Mouse (Mus musculus) kidney, postnatal 0 days (tissue): ENCODE results near the gene Ldhd. TPM values are rescaled to one million over a fixed set of nuclear protein-coding genes. Genes with fewer than 3 reads are reported as not detected.

ENCODE experiments used
- ATAC-seq: fragments of 200-750 bp; cut with Nextera tagmentation; replicated peaks from 2 replicates; pipeline ENCODE4 v1.8.0; 2017; ENCODE audit warnings: low read depth, moderate number of reproducible peaks, moderate TSS enrichment, moderate library complexity; ENCODE audit not compliant: low FRiP score
- DNase-seq: peaks from one replicate; pipeline ENCODE4 v3.0.0-alpha.2; 2016; ENCODE audit warnings: low spot score
- H3K27ac ChIP-seq: fragments of 300-500 bp; sonication (generic); 2 replicates; pipeline ENCODE4 v1.5.1; 2014; ENCODE audit warnings: mild to moderate bottlenecking
- H3K27me3 ChIP-seq: fragments of 300-500 bp; sonication (generic); 2 replicates; pipeline ENCODE4 v1.6.1; 2014; ENCODE audit warnings: low read length, mixed read lengths; ENCODE audit not compliant: insufficient read depth
- H3K36me3 ChIP-seq: fragments of 300-500 bp; sonication (generic); 2 replicates; pipeline ENCODE4 v1.6.1; 2014; ENCODE audit warnings: low read length, mixed read lengths; ENCODE audit not compliant: insufficient read depth
- H3K4me1 ChIP-seq: fragments of 300-500 bp; sonication (generic); replicated peaks from 2 replicates; pipeline ENCODE4 v1.6.1; 2014; ENCODE audit warnings: antibody characterized with exemption, low read length, mixed read lengths; ENCODE audit not compliant: insufficient read depth
- H3K4me2 ChIP-seq: fragments of 300-500 bp; sonication (generic); 2 replicates; pipeline ENCODE4 v1.6.1; 2014; ENCODE audit warnings: mild to moderate bottlenecking, low read length, moderate library complexity, mixed read lengths
- H3K4me3 ChIP-seq: fragments of 300-500 bp; sonication (generic); replicated peaks from 2 replicates; pipeline ENCODE4 v1.5.1; 2014; ENCODE audit warnings: low read depth, low read length
- H3K9ac ChIP-seq: fragments of 300-500 bp; sonication (generic); 2 replicates; pipeline ENCODE4 v1.6.1; 2014; ENCODE audit warnings: low read depth, low read length
- H3K9me3 ChIP-seq: fragments of 300-500 bp; sonication (generic); replicated peaks from 2 replicates; pipeline ENCODE4 v1.6.1; 2016; ENCODE audit warnings: low read length, inconsistent platforms, mixed read lengths
- CTCF ChIP-seq: IDR thresholded peaks from 2 replicates; pipeline ENCODE4 v1.5.1; 2016; ENCODE audit warnings: antibody characterized with exemption, low read depth, mild to moderate bottlenecking, moderate library complexity
- WGBS: fragments of 180-500 bp; shearing (Covaris S2); extraction: QIAGEN DNeasy Blood & Tissue Kit; methylation state at CpG from one replicate; pipeline ENCODE4 v1.1.7; 2014; 5-methylcytosine and 5-hydroxymethylcytosine counted together
- polyA plus RNA-seq: library from polyadenylated mRNA; unstranded; fragments of >200 nt; fragmentation: Nextera tagmentation; extraction: Ambion mirVana; gene quantifications from 2 replicates; pipeline ENCODE4 v1.2.1, GENCODE M21; 2015

The Ldhd gene
- polyA plus RNA-seq, 1 experiment from 2014 or later, result 4.5 TPM

DNA sequence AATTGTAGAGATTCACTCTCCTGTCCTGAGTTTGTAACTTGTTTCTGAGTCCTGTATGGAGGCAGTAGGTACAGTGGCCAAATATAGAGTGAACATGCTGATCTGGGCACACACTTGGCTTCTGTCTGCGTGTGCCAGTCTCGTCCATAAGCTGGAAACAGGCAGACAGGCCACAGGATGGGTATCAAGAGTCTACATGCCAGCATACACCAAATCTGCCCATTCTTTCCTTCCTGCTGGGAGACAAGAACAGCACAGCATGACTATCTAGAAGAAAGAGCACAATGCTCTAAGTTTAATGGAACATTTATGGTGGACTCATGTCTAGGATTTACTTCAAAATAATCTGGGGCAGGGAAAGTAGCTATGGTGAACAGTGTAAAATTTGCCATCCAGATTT lies 35.2 kb downstream of the Ldhd start:
- Histone ChIP-seq H3K9me3 (no peaks in the 10 kb centered on the region), H3K27ac (no peak overlapping the region), H3K4me2 (no peak overlapping the region), H3K9ac (no peak overlapping the region), H3K4me1 (peaks cover 28% of the 10 kb centered on the region), H3K4me3 (no peak overlapping the region), H3K27me3 (no peaks in the 10 kb centered on the region), H3K36me3 (no peaks in the 10 kb centered on the region)
- ATAC-seq (no peak), DNase-seq (no peak)
- WGBS, result 86% methylated on average over 2 of the region's 2 CpGs
- no peak for TF ChIP-seq CTCF

DNA sequence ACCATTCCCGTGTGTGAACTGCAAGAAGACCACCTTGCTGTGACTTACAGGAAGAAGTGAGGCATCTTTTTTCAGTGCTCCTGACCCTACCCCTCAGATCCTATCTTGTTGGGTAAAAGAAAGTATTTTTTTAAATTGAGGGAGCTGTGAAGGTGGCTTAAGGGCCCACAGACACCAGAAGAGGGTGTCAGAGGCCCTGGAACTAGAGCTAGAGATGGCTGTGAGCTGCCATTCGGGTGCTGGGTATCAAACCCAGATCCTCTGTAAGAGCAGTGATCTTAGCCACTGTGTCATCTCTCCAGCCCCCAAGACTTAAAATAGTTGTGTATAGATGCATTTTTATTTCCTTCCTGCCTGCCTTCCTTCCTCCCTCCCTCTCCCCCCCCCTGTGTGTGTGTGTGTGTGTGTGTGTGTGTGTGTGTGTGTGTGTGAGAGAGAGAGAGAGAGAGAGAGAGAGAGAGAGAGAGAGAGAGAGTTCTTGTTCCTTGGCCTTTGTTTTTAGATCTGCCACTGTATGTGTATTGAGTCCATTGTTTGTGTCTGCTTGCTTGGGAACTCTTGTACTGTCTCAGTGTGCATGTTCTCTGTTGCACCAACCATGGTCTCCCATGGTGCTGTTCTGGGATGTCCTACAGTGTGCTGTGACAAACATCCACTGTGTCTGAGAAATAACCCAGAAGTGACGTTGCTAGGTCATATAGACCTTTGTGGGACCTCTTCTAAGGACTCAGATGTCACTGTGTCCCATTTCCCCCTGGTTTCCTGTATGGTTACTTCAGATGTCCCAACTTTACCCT lies 35.9 kb downstream of the Ldhd start:
- no peak overlapping the region for H3K27ac ChIP-seq
- no peak overlapping the region for H3K4me3 ChIP-seq
- DNase-seq (no peak), ATAC-seq (no peak)
- WGBS, result 66% methylated on average over 3 of the region's 3 CpGs
- H3K9ac ChIP-seq, result no peak overlapping the region
- peaks cover 28% of the 10 kb centered on the region for H3K4me1 ChIP-seq
- H3K4me2 ChIP-seq, result no peak overlapping the region
- TF ChIP-seq CTCF, result no peak
- no peaks in the 10 kb centered on the region for H3K27me3 ChIP-seq
- H3K9me3 ChIP-seq, result no peaks in the 10 kb centered on the region
- no peaks in the 10 kb centered on the region for H3K36me3 ChIP-seq

DNA sequence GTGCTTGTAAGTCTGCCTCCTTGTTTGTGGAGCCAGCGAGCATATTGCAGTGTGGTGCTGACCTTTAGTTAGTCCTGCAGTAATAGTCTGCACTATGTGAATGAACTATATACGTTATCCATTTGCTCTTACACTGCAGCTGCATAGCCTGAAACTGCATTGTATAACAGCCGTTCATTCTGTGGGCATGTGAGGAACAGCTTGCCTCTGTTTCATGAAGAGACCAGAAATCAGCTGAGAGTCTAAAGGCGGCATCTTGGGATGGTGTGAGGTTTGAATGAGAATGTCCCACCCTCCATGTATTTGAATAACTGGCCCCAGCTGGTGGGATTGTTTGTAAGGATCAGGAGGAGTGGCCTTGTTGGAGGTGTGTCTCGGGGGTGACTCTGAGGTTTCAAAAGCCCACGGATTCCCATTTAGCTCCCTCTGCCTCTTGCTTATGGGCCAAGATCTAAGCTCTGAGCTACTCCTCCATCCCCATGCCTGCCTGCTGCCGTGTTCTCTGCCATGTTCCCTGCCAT lies 37.7 kb downstream of the Ldhd start:
- WGBS, result 83% methylated on average over 7 of the region's 7 CpGs

GRCm38 (mm10) chr8:111591176-111591575 lies 39.0 kb downstream of the Ldhd start:
- DNase-seq, result no peak
- Histone ChIP-seq H3K4me3 (no peak overlapping the region), H3K4me2 (no peak overlapping the region), H3K9ac (no peak overlapping the region), H3K36me3 (no peaks in the 10 kb centered on the region), H3K27ac (no peak overlapping the region), H3K27me3 (no peaks in the 10 kb centered on the region), H3K4me1 (peaks cover 12% of the 10 kb centered on the region; the same call in 1 of the 2 replicates), H3K9me3 (no peaks in the 10 kb centered on the region)
- no peak for TF ChIP-seq CTCF
- ATAC-seq, result no peak

More for the DNA sequence above, 37.7 kb downstream of the Ldhd start:
- no peaks in the 10 kb centered on the region for H3K9me3 ChIP-seq
- H3K36me3 ChIP-seq, result no peaks in the 10 kb centered on the region
- ATAC-seq, result no peak
- DNase-seq, result no peak
- H3K27me3 ChIP-seq, result no peaks in the 10 kb centered on the region
- no peak for TF ChIP-seq CTCF
- no peak overlapping the region for H3K4me2 ChIP-seq
- H3K9ac ChIP-seq, result no peak overlapping the region
- peaks cover 24% of the 10 kb centered on the region for H3K4me1 ChIP-seq
- no peak overlapping the region for H3K27ac ChIP-seq
- H3K4me3 ChIP-seq, result no peak overlapping the region

- Histone ChIP-seq H3K4me2 (no peak overlapping the region), H3K4me3 (no peak overlapping the region), H3K27ac (no peak overlapping the region), H3K27me3 (no peaks in the 10 kb centered on the region), H3K9ac (no peak overlapping the region), H3K4me1 (0 out of 2 replicates have a peak, but pooled peaks cover 5% of the 10 kb centered on the region), H3K36me3 (no peaks in the 10 kb centered on the region), H3K9me3 (no peaks in the 10 kb centered on the region)
- no peak for TF ChIP-seq CTCF
- ATAC-seq, result no peak
- DNase-seq, result no peak
- 63% methylated on average over 3 of the region's 3 CpGs for WGBS
Measured at GRCm38 (mm10) chr8:111590214-111590613, 40.0 kb downstream of the Ldhd start.

- no peak for ATAC-seq
- H3K9ac ChIP-seq, result no peak overlapping the region
- no peaks in the 10 kb centered on the region for H3K9me3 ChIP-seq
- no peak for TF ChIP-seq CTCF
- WGBS, result 79% methylated on average over 2 of the region's 2 CpGs
- H3K27ac ChIP-seq, result no peak overlapping the region
- H3K27me3 ChIP-seq, result no peaks in the 10 kb centered on the region
- no peaks in the 10 kb centered on the region for H3K4me1 ChIP-seq
- no peaks in the 10 kb centered on the region for H3K36me3 ChIP-seq
- no peak overlapping the region for H3K4me2 ChIP-seq
- no peak overlapping the region for H3K4me3 ChIP-seq
- no peak for DNase-seq
Measured at GRCm38 (mm10) chr8:111588336-111588735, 41.8 kb downstream of the Ldhd start.
